Mouse (Mus musculus): ENCODE measurements at regions not wholly inside any gene's neighbourhood (a gene's known extent, or its start where the extent isn't known, plus 50 kb on each side); places are given as distances from the start of the nearest gene placed in this dataset.
A peak's percentile ranks its signal among the peaks of the same experiment; 100 is the strongest.

- DNase-seq, result no peak
Observed at GRCm38 (mm10) chr2:59406976-59407375, 77.5 kb upstream of the Dapl1 start.

- DNase-seq, result no peak
Observed at GRCm38 (mm10) chr2:59407512-59407988, 76.9 kb upstream of the Dapl1 start.

GRCm38 (mm10) chr2:59408040-59408587, 76.3 kb upstream of the Dapl1 start:
- no peak for DNase-seq

- no peak for DNase-seq
Observed at GRCm38 (mm10) chr2:59414612-59415011, 69.8 kb upstream of the Dapl1 start.

- DNase-seq, result no peak
Observed at GRCm38 (mm10) chr2:59416491-59417195, 67.8 kb upstream of the Dapl1 start.

- DNase-seq, result no peak
Observed at GRCm38 (mm10) chr2:59417384-59417955, 67.0 kb upstream of the Dapl1 start.

GRCm38 (mm10) chr2:59420496-59420895, 64.0 kb upstream of the Dapl1 start:
- DNase-seq, result no peak

- no peak for DNase-seq
Observed at GRCm38 (mm10) chr2:59422291-59423242, 61.9 kb upstream of the Dapl1 start.

- no peak for DNase-seq
Observed at GRCm38 (mm10) chr2:59424205-59424604, 60.2 kb upstream of the Dapl1 start.

GRCm38 (mm10) chr2:59424729-59425128, 59.7 kb upstream of the Dapl1 start:
- no peak for DNase-seq

GRCm38 (mm10) chr2:59425876-59426275, 58.6 kb upstream of the Dapl1 start:
- no peak for DNase-seq

- no peak for DNase-seq
Observed at GRCm38 (mm10) chr2:59431466-59431865, 53.0 kb upstream of the Dapl1 start.

GRCm38 (mm10) chr2:59431867-59432266, 52.6 kb upstream of the Dapl1 start:
- peak; percentile 38 for DNase-seq
